Mouse (Mus musculus): ENCODE results near the gene Mink1.

The Mink1 gene

GRCm38 (mm10) chr11:70653345-70654197, 90.9 kb downstream of the Mink1 start:
- DNase-seq (ENCODE audit: low spot score in 2 of 2) = peak in 1 of 2 experiments; percentile 55

GRCm38 (mm10) chr11:70654198-70654922, 91.7 kb downstream of the Mink1 start, which contains the start of gene Pfn1:
Pfn1 (minus strand) TSS chr11:70654644.
- DNase-seq (ENCODE audit: low spot score in 2 of 2) = peak; percentile 58 to 70

GRCm38 (mm10) chr11:70654923-70655570, 92.4 kb downstream of the Mink1 start:
- peak in 1 of 2 experiments; percentile 72 for DNase-seq (ENCODE audit: low spot score in 2 of 2)

DNA sequence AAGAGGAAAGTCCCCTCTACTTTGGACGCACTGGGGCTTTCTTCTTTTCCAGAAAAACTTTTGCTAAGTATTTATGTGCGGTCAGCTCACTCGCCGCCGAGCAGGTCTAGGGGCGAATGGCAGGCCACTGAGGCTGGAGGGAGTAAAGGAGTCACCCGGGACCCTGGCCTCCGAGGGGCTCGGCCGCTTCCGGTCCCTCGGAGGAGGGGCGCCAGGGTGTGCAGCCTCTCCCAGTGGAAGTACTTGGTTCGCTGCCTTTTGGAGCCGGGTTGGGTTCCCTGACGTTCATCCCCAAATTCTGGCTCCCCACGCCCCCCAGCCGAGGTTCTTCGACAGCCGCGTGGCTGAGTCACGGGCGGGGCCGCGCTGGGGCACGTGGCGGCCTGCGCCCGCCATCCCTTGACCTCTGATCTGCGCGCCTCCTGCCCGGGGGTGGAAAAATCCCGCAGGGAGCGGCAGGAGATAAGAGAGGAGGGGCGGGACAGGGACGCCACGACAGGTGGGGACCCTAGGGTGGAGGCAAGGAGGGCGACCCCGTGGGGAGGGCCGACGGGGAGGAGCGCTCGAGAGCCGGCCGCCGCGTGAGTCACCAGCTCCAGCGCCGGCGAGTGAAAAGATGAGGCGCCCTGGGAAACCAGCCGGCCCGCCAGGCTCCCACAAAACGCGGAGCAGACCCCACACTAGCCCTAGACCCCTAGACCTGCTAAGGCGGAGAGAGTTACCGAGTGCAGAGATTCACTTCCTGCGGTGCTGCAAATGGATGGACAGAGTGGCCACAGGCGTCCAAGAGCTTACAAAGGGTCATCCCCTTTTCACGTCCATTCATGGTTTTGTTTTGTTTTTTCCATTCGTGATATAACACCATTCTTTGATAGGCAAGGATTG, 93.1 kb downstream of the Mink1 start:
- DNase-seq (ENCODE audit: low spot score in 2 of 2) = no peak

DNA sequence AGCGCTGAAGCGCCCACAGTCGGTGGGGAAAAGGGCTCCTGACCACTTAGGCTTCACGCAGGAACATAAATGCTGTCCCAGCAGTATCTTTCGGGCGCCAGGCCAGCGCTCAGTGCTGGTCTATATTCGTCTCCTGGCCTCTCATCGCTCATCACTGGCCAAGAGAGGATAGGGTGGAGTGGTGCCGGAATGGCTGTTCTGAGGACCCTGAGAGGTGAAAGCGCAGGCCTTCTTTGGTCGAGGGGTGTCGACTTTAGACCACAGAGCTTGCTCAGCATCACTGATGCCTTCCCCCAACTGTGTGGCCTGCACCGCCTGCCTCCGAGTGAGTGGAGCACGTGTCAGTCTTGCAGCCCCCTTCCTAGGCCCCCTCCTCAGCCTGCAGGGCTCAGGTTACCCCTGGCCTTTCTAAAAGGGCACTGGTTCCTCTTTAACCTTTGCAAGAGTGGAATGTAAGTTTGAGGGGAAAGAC, 93.8 kb downstream of the Mink1 start:
- no peak for DNase-seq (ENCODE audit: low spot score in 2 of 2)

GRCm38 (mm10) chr11:70656964-70657363, 94.3 kb downstream of the Mink1 start, which contains the start of gene Eno3:
Eno3 (plus strand) TSS chr11:70657202.
- no peak for DNase-seq (ENCODE audit: low spot score in 2 of 2)

- DNase-seq (ENCODE audit: low spot score in 2 of 2) = no peak
These were observed 94.9 kb downstream of the Mink1 start for GRCm38 (mm10) chr11:70657573-70657972.

- DNase-seq (ENCODE audit: low spot score in 2 of 2) = no peak
These were observed 95.3 kb downstream of the Mink1 start for GRCm38 (mm10) chr11:70657991-70658390.

- DNase-seq (ENCODE audit: low spot score in 2 of 2) = no peak
These were observed 95.8 kb downstream of the Mink1 start for GRCm38 (mm10) chr11:70658521-70658920.

GRCm38 (mm10) chr11:70658942-70659341, 96.3 kb downstream of the Mink1 start:
- DNase-seq (ENCODE audit: low spot score in 2 of 2) = no peak

GRCm38 (mm10) chr11:70660571-70660970, 97.9 kb downstream of the Mink1 start:
- no peak for DNase-seq (ENCODE audit: low spot score in 2 of 2)

GRCm38 (mm10) chr11:70663101-70663500, 100.4 kb downstream of the Mink1 start:
- no peak for DNase-seq (ENCODE audit: low spot score in 2 of 2)

DNA sequence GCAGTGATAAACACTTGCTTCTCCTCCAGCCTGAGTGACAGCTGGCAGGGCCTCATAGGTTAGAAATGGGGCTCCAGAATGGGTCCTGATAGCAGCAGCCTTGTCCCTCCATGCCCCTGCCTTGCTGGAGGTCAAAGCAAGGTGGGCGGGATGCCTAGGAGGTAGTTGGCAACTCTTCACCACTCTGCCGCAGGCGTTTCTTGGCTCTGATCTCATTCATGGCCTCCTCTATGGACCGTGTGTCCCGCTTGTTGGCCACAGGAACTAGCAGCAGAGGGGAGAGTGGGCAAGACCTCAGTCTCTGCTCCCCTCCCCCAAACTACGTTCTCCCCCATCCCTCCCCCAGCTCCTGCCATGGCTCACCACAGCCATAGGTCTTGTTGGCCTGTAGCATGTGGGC, 101.3 kb downstream of the Mink1 start:
- DNase-seq (ENCODE audit: low spot score in 2 of 2) = no peak
